Mouse (Mus musculus): Measurements from ENCODE around the gene Lamc3.

DNA sequence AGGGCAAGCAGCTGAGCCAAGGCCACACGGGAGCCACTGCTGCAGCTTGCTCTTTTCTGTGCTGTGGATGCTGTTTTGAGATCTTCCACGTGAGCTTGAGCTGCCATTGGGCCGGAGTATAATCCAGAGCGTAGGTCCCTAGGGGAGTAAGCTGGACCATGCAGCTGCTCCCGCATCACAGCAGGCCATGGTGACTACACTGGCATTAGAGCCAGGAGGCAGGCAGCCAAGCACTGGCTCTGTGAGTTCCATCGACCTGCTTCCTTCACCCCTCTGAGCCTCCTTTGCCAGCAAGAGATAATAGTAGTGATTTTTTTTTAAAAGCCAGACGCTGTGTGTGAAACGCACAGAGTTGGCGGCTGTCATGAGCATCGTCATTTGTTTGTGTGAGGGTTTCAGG, 65.1 kb downstream of the Lamc3 start:
- TF ChIP-seq GATA1 (IDR thresholded peaks at IDR 0.05; ENCODE audit: low read length) (no peak), TAL1 (IDR thresholded peaks at IDR 0.05; ENCODE audit: low read length) (0 out of 3 replicates have a peak, but pooled peaks have one; percentile 11)

Data from erythroblast, embryonic 14.5 days (primary cell).